In genomic region chr9:50849249-50849648, GRCm38 (mm10) we compare ENCODE assay signal across 8 mouse cellular contexts. TPM values are rescaled to one million over a fixed set of nuclear protein-coding genes. Genes with fewer than 3 reads are reported as not detected.
A peak's percentile ranks its signal among the peaks of the same experiment; 100 is the strongest.
DNase-seq lines count a peak whose midpoint lies in the region; ATAC-seq and TF ChIP-seq lines count a peak whose summit lies in the region.

No protein-coding gene starts in this region.

- no peak for TF ChIP-seq POLR2A in cortical plate, adult 2 months (IDR thresholded peaks at IDR 0.05; ENCODE audit: extremely low read depth, insufficient read depth, low read length)

- WGBS in intestine, embryonic 14.5 days: 18% methylated on average over 8 of the region's 8 CpGs

- peak; percentile 88 for TF ChIP-seq CTCF in cortical plate, adult 2 months (IDR thresholded peaks at IDR 0.05; ENCODE audit: extremely low read depth, insufficient read depth, low read length)

- peaks cover 9% of the 10 kb centered on the region; the same call in 1 of the 2 replicates for H3K36me3 ChIP-seq in intestine, embryonic 14.5 days (ENCODE audit: control insufficient read depth, insufficient read depth, low read length)

- H3K9ac ChIP-seq in intestine, embryonic 14.5 days (ENCODE audit: low read length): no peak overlapping the region

- H3K27me3 ChIP-seq in intestine, embryonic 14.5 days (replicated peaks; ENCODE audit: control insufficient read depth, insufficient read depth, low read length): no peaks in the 10 kb centered on the region

- H3K4me1 ChIP-seq in cortical plate, adult 2 months (ENCODE audit: control insufficient read depth, insufficient read depth, low read length): peaks cover 2% of the 10 kb centered on the region; the same call in 1 of the 2 replicates
- H3K4me1 ChIP-seq in intestine, embryonic 14.5 days (replicated peaks; ENCODE audit: control insufficient read depth, insufficient read depth, low read length): peaks cover 16% of the 10 kb centered on the region; the same call in 1 of the 2 replicates

- H3K9me3 ChIP-seq in intestine, embryonic 14.5 days (ENCODE audit: control insufficient read depth, low read length): no peaks in the 10 kb centered on the region

- ATAC-seq in intestine, embryonic 14.5 days (replicated peaks; ENCODE audit: low FRiP score, low TSS enrichment, low read depth): peak; percentile 80
- peak; percentile 47 for ATAC-seq in megakaryocyte progenitor cell, adult 5-6 weeks (replicated peaks; ENCODE audit: poor library complexity)
- ATAC-seq in inflammation-experienced regulatory T-cells, adult 6 months: no peak

- H3K4me2 ChIP-seq in intestine, embryonic 14.5 days (ENCODE audit: low read length): no peak overlapping the region

- DNase-seq in adrenal gland, adult (ENCODE audit: inconsistent age in 2 of 2, low spot score in 1 of 2): peak; percentile 85 to 97
- DNase-seq in gastrocnemius, postnatal 10 days: peak; percentile 95
- DNase-seq in intestine, embryonic 14.5 days (ENCODE audit: low spot score): peak; percentile 99
- DNase-seq in left cerebral cortex, adult 9 months (ENCODE audit: low spot score in 2 of 2): peak; percentile 62 to 96
- DNase-seq in right cerebral cortex, postnatal 4 days: peak; percentile 99

- no peak overlapping the region for H3K27ac ChIP-seq in cortical plate, adult 2 months (ENCODE audit: insufficient read depth, low read length)
- peak overlapping the region; percentile 33; the same call in 1 of the 2 replicates for H3K27ac ChIP-seq in intestine, embryonic 14.5 days (ENCODE audit: low read depth)

- no peak overlapping the region for H3K4me3 ChIP-seq in cortical plate, adult 2 months (ENCODE audit: insufficient read depth, low read length)
- no peak overlapping the region for H3K4me3 ChIP-seq in intestine, embryonic 14.5 days (ENCODE audit: low read depth, low read length)

RNA-seq across cellular contexts. Expression of gene Ppp2r1b, which starts 4.1 kb away (rescaled TPM):
- polyA plus RNA-seq in cortical plate, adult 2 months (2012; rRNA removed): 13.2 and 14.9 TPM in 2 replicates
- total RNA-seq in gastrocnemius, postnatal 10 days (2021): 10 to 100 TPM in 1 of 2 experiments, 1 to 10 TPM in 1; 7.0 to 10.3 TPM
- 73.9 and 80.8 TPM in 2 replicates for polyA plus RNA-seq in intestine, embryonic 14.5 days (2014; fragmentation: Nextera tagmentation; extraction: Ambion mirVana)
- 39.5 and 40.0 TPM in 2 replicates for total RNA-seq in megakaryocyte progenitor cell, adult 5-6 weeks (2015)
- 47.9 and 55.2 TPM in 2 replicates for total RNA-seq in megakaryocyte progenitor cell, adult 5-6 weeks (2017)
- 10 to 100 TPM; 57.5 to 62.8 (median 59.3) TPM for polyA plus RNA-seq in inflammation-experienced regulatory T-cells, adult 6 months (2017; shearing (Covaris generic))
